Mouse (Mus musculus) embryonic facial prominence, embryonic 14.5 days (tissue): Measurements from ENCODE around the gene Lama4. TPM values are rescaled to one million over a fixed set of nuclear protein-coding genes. Genes with fewer than 3 reads are reported as not detected.

Experiments
- ATAC-seq: fragments of 200-750 bp; cut with Nextera tagmentation; 2 replicates; pipeline ENCODE4 v1.8.0; 2017; ENCODE audit warnings: low read depth, moderate number of reproducible peaks, moderate TSS enrichment
- DNase-seq: peaks from one replicate; pipeline ENCODE4 v3.0.0-alpha.2; 2015; ENCODE audit warnings: low spot score
- H3K27ac ChIP-seq: fragments of 300-500 bp; sonication (generic); replicated peaks from 2 replicates; pipeline ENCODE4 v1.5.1; 2014; ENCODE audit warnings: low read depth, mild to moderate bottlenecking, low read length, moderate library complexity
- H3K27me3 ChIP-seq: fragments of 300-500 bp; sonication (generic); replicated peaks from 2 replicates; pipeline ENCODE4 v1.6.1; 2014; ENCODE audit warnings: low read length; ENCODE audit not compliant: control insufficient read depth, insufficient read depth
- H3K36me3 ChIP-seq: fragments of 300-500 bp; sonication (generic); 2 replicates; pipeline ENCODE4 v1.6.1; 2014; ENCODE audit warnings: low read length, mixed read lengths; ENCODE audit not compliant: control insufficient read depth, insufficient read depth
- H3K4me1 ChIP-seq: fragments of 300-500 bp; sonication (generic); 2 replicates; pipeline ENCODE4 v1.6.1; 2014; ENCODE audit warnings: antibody characterized with exemption, low read length; ENCODE audit not compliant: control insufficient read depth, insufficient read depth
- H3K4me2 ChIP-seq: fragments of 300-500 bp; sonication (generic); 2 replicates; pipeline ENCODE4 v1.6.1; 2014; ENCODE audit warnings: low read depth, mild to moderate bottlenecking, low read length, moderate library complexity, mixed read lengths
- H3K4me3 ChIP-seq: fragments of 300-500 bp; sonication (generic); 2 replicates; pipeline ENCODE4 v1.5.1; 2014; ENCODE audit warnings: low read depth, mild to moderate bottlenecking, low read length
- H3K9ac ChIP-seq: fragments of 300-500 bp; sonication (generic); 2 replicates; pipeline ENCODE4 v1.6.1; 2014; ENCODE audit warnings: low read depth, mild to moderate bottlenecking, low read length, moderate library complexity, mixed read lengths
- H3K9me3 ChIP-seq: fragments of 300-500 bp; sonication (generic); 2 replicates; pipeline ENCODE4 v1.6.1; 2016; ENCODE audit warnings: low read length; ENCODE audit not compliant: control insufficient read depth
- WGBS: fragments of 180-500 bp; shearing (Covaris S2); extraction: QIAGEN DNeasy Blood & Tissue Kit; methylation state at CpG from one replicate; pipeline ENCODE4 v1.1.7; 2014; 5-methylcytosine and 5-hydroxymethylcytosine counted together
- polyA plus RNA-seq: library from polyadenylated mRNA; unstranded; fragments of >200 nt; fragmentation: Nextera tagmentation; extraction: Ambion mirVana; gene quantifications from 2 replicates; pipeline ENCODE4 v1.2.1, GENCODE M21; 2014

The Lama4 gene
- polyA plus RNA-seq = 106 and 117 TPM in 2 replicates

GRCm38 (mm10) chr10:38965075-38965781, at the start of gene Lama4:
TSS of gene Lama4 (plus strand) at chr10:38965515.
- Histone ChIP-seq H3K36me3 (0 out of 2 replicates have a peak, but pooled peaks cover 3% of the 10 kb centered on the region), H3K27ac (peak within 1 kb of the TSS; percentile 92), H3K9ac (peak within 1 kb of the TSS; percentile 80), H3K9me3 (no peaks in the 10 kb centered on the region), H3K27me3 (no peaks in the 10 kb centered on the region), H3K4me3 (peak within 1 kb of the TSS; percentile 61), H3K4me2 (peak within 1 kb of the TSS; percentile 66), H3K4me1 (peaks cover 27% of the 10 kb centered on the region)
- DNase-seq (peak; percentile 88), ATAC-seq (peak; percentile 87)
- 6% methylated on average over 22 of the region's 24 CpGs for WGBS

GRCm38 (mm10) chr10:38916027-38916617, 49.2 kb upstream of the Lama4 start:
- Histone ChIP-seq H3K27ac (no peak overlapping the region), H3K9ac (no peak overlapping the region), H3K4me3 (no peak overlapping the region), H3K27me3 (no peaks in the 10 kb centered on the region), H3K4me2 (no peak overlapping the region), H3K36me3 (no peaks in the 10 kb centered on the region), H3K4me1 (0 out of 2 replicates have a peak, but pooled peaks cover 5% of the 10 kb centered on the region), H3K9me3 (no peaks in the 10 kb centered on the region)
- WGBS = 68% methylated on average over 4 of the region's 4 CpGs
- ATAC-seq (no peak), DNase-seq (no peak)

GRCm38 (mm10) chr10:38928940-38929697, 36.2 kb upstream of the Lama4 start:
- no peak overlapping the region for H3K4me2 ChIP-seq
- H3K27ac ChIP-seq = no peak overlapping the region
- ATAC-seq = no peak
- no peak for DNase-seq
- WGBS = 85% methylated on average over 6 of the region's 6 CpGs
- H3K9ac ChIP-seq = no peak overlapping the region
- no peaks in the 10 kb centered on the region for H3K4me1 ChIP-seq
- no peak overlapping the region for H3K4me3 ChIP-seq
- no peaks in the 10 kb centered on the region for H3K27me3 ChIP-seq
- H3K9me3 ChIP-seq = no peaks in the 10 kb centered on the region
- no peaks in the 10 kb centered on the region for H3K36me3 ChIP-seq

- Histone ChIP-seq H3K9me3 (no peaks in the 10 kb centered on the region), H3K36me3 (no peaks in the 10 kb centered on the region), H3K4me3 (no peak overlapping the region), H3K4me1 (peaks cover 6% of the 10 kb centered on the region; the same call in 1 of the 2 replicates), H3K27ac (peak overlapping the region; percentile 55; the same call in 1 of the 2 replicates), H3K4me2 (no peak overlapping the region), H3K27me3 (no peaks in the 10 kb centered on the region), H3K9ac (no peak overlapping the region)
- WGBS = 25% methylated on average over 2 of the region's 2 CpGs
- ATAC-seq (no peak), DNase-seq (peak; percentile 42)
Observed at GRCm38 (mm10) chr10:38944701-38945100, 20.6 kb upstream of the Lama4 start.

GRCm38 (mm10) chr10:38961920-38962319, 3.4 kb upstream of the Lama4 start:
- no peaks in the 10 kb centered on the region for H3K36me3 ChIP-seq
- H3K27ac ChIP-seq = no peak overlapping the region
- no peak overlapping the region for H3K9ac ChIP-seq
- H3K4me2 ChIP-seq = no peak overlapping the region
- peaks cover 8% of the 10 kb centered on the region; the same call in 1 of the 2 replicates for H3K4me1 ChIP-seq
- no peak overlapping the region for H3K4me3 ChIP-seq
- no peaks in the 10 kb centered on the region for H3K9me3 ChIP-seq
- no peaks in the 10 kb centered on the region for H3K27me3 ChIP-seq
- 51% methylated on average over 2 of the region's 2 CpGs for WGBS
- no peak for ATAC-seq
- no peak for DNase-seq

GRCm38 (mm10) chr10:38964719-38965074, 618 bp upstream of the Lama4 start:
- peak overlapping the region; percentile 66 for H3K4me2 ChIP-seq
- ATAC-seq (peak; percentile 67), DNase-seq (no peak)
- 60% methylated on average over 4 of the region's 4 CpGs for WGBS
- peaks cover 27% of the 10 kb centered on the region for H3K4me1 ChIP-seq
- no peaks in the 10 kb centered on the region for H3K36me3 ChIP-seq
- peak overlapping the region; percentile 92 for H3K27ac ChIP-seq
- H3K9me3 ChIP-seq = no peaks in the 10 kb centered on the region
- H3K4me3 ChIP-seq = no peak overlapping the region
- no peaks in the 10 kb centered on the region for H3K27me3 ChIP-seq
- no peak overlapping the region for H3K9ac ChIP-seq

- 5% methylated on average over 10 of the region's 14 CpGs for WGBS
- Histone ChIP-seq H3K4me3 (peak overlapping the region; percentile 61), H3K27me3 (no peaks in the 10 kb centered on the region), H3K9ac (peak overlapping the region; percentile 80), H3K9me3 (no peaks in the 10 kb centered on the region), H3K4me2 (peak overlapping the region; percentile 66), H3K4me1 (peaks cover 27% of the 10 kb centered on the region), H3K27ac (peak overlapping the region; percentile 92), H3K36me3 (0 out of 2 replicates have a peak, but pooled peaks cover 3% of the 10 kb centered on the region)
- DNase-seq = no peak
- peak; percentile 34; the same call in 1 of the 2 replicates for ATAC-seq
Observed at GRCm38 (mm10) chr10:38965857-38966256, 542 bp downstream of the Lama4 start.

GRCm38 (mm10) chr10:38966646-38967045, 1.3 kb downstream of the Lama4 start:
- Histone ChIP-seq H3K4me2 (peak overlapping the region; percentile 66), H3K9ac (peak overlapping the region; percentile 80), H3K4me3 (peak overlapping the region; percentile 61), H3K27ac (peak overlapping the region; percentile 92), H3K9me3 (no peaks in the 10 kb centered on the region), H3K27me3 (no peaks in the 10 kb centered on the region), H3K36me3 (0 out of 2 replicates have a peak, but pooled peaks cover 3% of the 10 kb centered on the region), H3K4me1 (peaks cover 27% of the 10 kb centered on the region)
- WGBS = 71% methylated on average over 2 of the region's 2 CpGs
- no peak for DNase-seq
- ATAC-seq = no peak
